Mouse (Mus musculus): ENCODE results near the gene E030025P04Rik. TPM values are rescaled to one million over a fixed set of nuclear protein-coding genes. Genes with fewer than 3 reads are reported as not detected.

E030025P04Rik gene
- polyA plus RNA-seq, 1 experiment from 2014 or later: not detected

DNA sequence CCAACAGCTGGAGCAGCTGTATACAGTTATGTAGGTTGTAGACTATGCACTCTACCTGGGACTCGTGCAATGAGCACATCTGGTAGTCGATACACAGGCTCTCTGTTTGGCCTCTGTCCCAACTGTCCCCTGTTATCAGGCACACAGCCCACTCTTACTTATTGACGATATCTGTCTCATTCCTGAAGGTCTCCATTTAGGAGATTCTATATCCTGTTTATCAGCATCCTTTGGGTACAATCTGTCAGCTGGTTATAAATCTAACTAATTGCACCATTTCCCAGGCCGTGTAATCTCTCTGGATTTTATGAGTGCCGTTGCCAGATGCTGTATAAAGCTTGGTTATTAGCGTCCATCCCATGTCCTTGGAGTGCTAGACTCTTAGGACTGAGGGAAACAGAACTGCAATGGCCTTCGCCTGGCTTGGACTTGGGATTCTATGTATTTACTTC, 747 bp upstream of the E030025P04Rik start:
- ATAC-seq: no peak
- Histone ChIP-seq H3K9me3 (no peaks in the 10 kb centered on the region), H3K4me3 (replicated peaks) (no peak overlapping the region), H3K9ac (replicated peaks) (no peak overlapping the region), H3K27ac (no peak overlapping the region), H3K27me3 (no peaks in the 10 kb centered on the region), H3K36me3 (no peaks in the 10 kb centered on the region), H3K4me2 (replicated peaks) (no peak overlapping the region), H3K4me1 (replicated peaks) (no peaks in the 10 kb centered on the region)
- WGBS: 81% methylated on average over 7 of the region's 7 CpGs

GRCm38 (mm10) chr11:109126482-109126881, 17.7 kb downstream of the E030025P04Rik start:
- H3K36me3 ChIP-seq: no peaks in the 10 kb centered on the region
- WGBS: 84% methylated on average over 7 of the region's 7 CpGs
- H3K9me3 ChIP-seq: no peaks in the 10 kb centered on the region
- H3K4me1 ChIP-seq (replicated peaks): no peaks in the 10 kb centered on the region
- no peak overlapping the region for H3K4me2 ChIP-seq (replicated peaks)
- no peaks in the 10 kb centered on the region for H3K27me3 ChIP-seq
- H3K9ac ChIP-seq (replicated peaks): no peak overlapping the region
- H3K4me3 ChIP-seq (replicated peaks): no peak overlapping the region
- no peak for ATAC-seq
- H3K27ac ChIP-seq: no peak overlapping the region

- H3K27me3 ChIP-seq: no peaks in the 10 kb centered on the region
- H3K4me2 ChIP-seq (replicated peaks): no peak overlapping the region
- no peaks in the 10 kb centered on the region for H3K36me3 ChIP-seq
- no peak overlapping the region for H3K27ac ChIP-seq
- H3K9me3 ChIP-seq: no peaks in the 10 kb centered on the region
- no peaks in the 10 kb centered on the region for H3K4me1 ChIP-seq (replicated peaks)
- H3K4me3 ChIP-seq (replicated peaks): no peak overlapping the region
- ATAC-seq: no peak
- no peak overlapping the region for H3K9ac ChIP-seq (replicated peaks)
- 78% methylated on average over 5 of the region's 5 CpGs for WGBS
These were observed 18.7 kb downstream of the E030025P04Rik start for GRCm38 (mm10) chr11:109125451-109125850.

DNA sequence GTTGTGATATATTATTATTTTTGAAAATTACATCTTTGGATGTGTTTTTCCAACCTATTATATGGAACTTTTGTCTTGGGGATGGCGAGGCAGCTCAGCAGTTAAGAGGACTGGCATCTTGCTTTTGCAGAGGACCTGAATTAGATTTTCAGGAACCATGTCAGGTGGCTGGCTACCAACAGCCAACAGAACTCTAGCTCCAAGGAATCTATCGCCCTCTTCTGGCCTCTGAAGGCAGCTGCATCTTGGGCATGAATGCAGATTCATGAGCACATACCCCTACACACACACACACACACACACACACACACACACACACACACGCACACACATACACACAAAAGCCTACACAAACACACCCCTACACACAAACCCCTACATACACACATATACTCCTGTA, 19.9 kb downstream of the E030025P04Rik start:
- 53% methylated on average over 3 of the region's 3 CpGs for WGBS
- H3K4me1 ChIP-seq (replicated peaks): no peaks in the 10 kb centered on the region
- H3K27ac ChIP-seq: no peak overlapping the region
- H3K9ac ChIP-seq (replicated peaks): no peak overlapping the region
- no peaks in the 10 kb centered on the region for H3K36me3 ChIP-seq
- H3K9me3 ChIP-seq: no peaks in the 10 kb centered on the region
- no peak overlapping the region for H3K4me2 ChIP-seq (replicated peaks)
- no peak for ATAC-seq
- H3K27me3 ChIP-seq: no peaks in the 10 kb centered on the region
- no peak overlapping the region for H3K4me3 ChIP-seq (replicated peaks)

DNA sequence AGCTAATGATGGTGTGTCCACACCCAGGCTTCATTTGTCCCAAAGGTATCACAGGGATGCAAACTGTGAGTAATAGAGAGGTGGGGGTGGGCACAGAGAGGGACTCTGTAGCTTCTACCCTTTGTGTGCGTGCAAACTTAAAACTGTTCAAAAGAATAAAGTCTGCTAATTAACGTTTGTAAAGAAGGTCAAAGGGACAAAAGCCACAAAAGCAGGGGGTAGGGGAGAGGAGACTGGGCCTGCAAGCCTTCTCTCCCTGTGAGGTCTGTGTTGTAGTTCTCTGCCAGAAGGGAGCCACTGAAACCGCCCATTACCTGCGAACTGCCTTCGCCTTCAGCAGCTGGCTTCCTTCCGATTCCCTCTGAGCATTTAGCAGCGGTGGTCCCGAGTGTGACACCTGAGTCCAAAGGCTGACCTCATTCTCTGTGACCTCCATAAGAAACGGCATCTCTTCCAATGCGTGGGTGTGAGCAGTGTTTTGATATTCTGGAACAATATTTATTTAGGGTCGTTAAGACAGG, 34.3 kb downstream of the E030025P04Rik start:
- no peak for ATAC-seq
- Histone ChIP-seq H3K27ac (no peak overlapping the region), H3K4me1 (replicated peaks) (peaks cover 43% of the 10 kb centered on the region), H3K4me3 (replicated peaks) (no peak overlapping the region), H3K9ac (replicated peaks) (no peak overlapping the region), H3K4me2 (replicated peaks) (no peak overlapping the region), H3K36me3 (no peaks in the 10 kb centered on the region), H3K27me3 (no peaks in the 10 kb centered on the region), H3K9me3 (no peaks in the 10 kb centered on the region)
- WGBS: 24% methylated on average over 11 of the region's 11 CpGs

- peaks cover 43% of the 10 kb centered on the region for H3K4me1 ChIP-seq (replicated peaks)
- no peaks in the 10 kb centered on the region for H3K9me3 ChIP-seq
- H3K9ac ChIP-seq (replicated peaks): no peak overlapping the region
- no peak overlapping the region for H3K4me3 ChIP-seq (replicated peaks)
- no peak overlapping the region for H3K4me2 ChIP-seq (replicated peaks)
- ATAC-seq: no peak
- H3K27me3 ChIP-seq: no peaks in the 10 kb centered on the region
- no peak overlapping the region for H3K27ac ChIP-seq
- no peaks in the 10 kb centered on the region for H3K36me3 ChIP-seq
These were observed 35.1 kb downstream of the E030025P04Rik start for GRCm38 (mm10) chr11:109109056-109109455.

DNA sequence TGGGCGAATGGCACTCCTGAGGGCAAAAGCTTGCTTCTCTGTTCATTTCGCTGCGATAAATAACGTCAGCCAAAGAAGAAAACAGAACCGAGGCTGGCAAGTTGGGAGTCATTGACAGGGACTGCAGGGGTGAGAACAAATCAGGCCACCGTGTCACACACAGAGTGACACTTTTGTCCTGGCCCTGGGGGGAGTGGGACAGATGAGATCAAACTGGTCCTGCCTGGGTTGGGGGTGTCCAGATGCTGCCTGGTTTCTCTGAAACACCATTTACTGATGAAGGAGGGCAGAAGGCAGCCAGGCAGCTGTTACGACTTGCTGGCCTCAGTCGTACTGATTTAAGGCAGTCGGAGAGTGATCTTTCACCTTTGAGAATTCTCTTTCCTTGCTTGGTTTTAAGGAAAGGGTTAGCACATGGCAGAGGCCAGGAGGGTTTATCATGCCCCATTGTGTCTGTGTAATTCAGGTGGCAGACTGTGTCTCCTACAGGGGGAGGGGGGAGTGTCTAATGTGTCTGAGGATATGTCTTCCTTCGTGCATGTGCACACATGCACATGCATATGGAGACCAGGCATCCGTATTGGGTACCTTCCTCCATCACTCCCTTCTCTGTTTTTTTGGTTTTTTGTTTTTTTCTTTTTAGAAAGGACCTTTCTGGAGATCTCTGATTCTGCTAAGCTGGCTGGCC, 36.5 kb downstream of the E030025P04Rik start:
- Histone ChIP-seq H3K9me3 (no peaks in the 10 kb centered on the region), H3K9ac (replicated peaks) (0 out of 2 replicates have a peak overlapping the region, but pooled peaks have one; percentile 28), H3K4me1 (replicated peaks) (peaks cover 43% of the 10 kb centered on the region), H3K27ac (peak overlapping the region; percentile 74), H3K27me3 (no peaks in the 10 kb centered on the region), H3K4me3 (replicated peaks) (no peak overlapping the region), H3K4me2 (replicated peaks) (peak overlapping the region; percentile 17; the same call in 1 of the 2 replicates), H3K36me3 (no peaks in the 10 kb centered on the region)
- WGBS: 27% methylated on average over 11 of the region's 11 CpGs
- peak; percentile 44; the same call in 1 of the 2 replicates for ATAC-seq

GRCm38 (mm10) chr11:109106751-109107150, 37.4 kb downstream of the E030025P04Rik start:
- H3K4me3 ChIP-seq (replicated peaks): no peak overlapping the region
- WGBS: 5% methylated on average over 8 of the region's 8 CpGs
- H3K36me3 ChIP-seq: no peaks in the 10 kb centered on the region
- H3K4me1 ChIP-seq (replicated peaks): peaks cover 43% of the 10 kb centered on the region
- no peaks in the 10 kb centered on the region for H3K9me3 ChIP-seq
- H3K4me2 ChIP-seq (replicated peaks): 0 out of 2 replicates have a peak overlapping the region, but pooled peaks have one; percentile 17
- peak; percentile 83 for ATAC-seq
- H3K27ac ChIP-seq: peak overlapping the region; percentile 74
- no peak overlapping the region; the same call in 1 of the 2 replicates for H3K9ac ChIP-seq (replicated peaks)
- H3K27me3 ChIP-seq: no peaks in the 10 kb centered on the region

- WGBS: 41% methylated on average over 5 of the region's 5 CpGs
- ATAC-seq: 0 out of 2 replicates have a peak, but pooled peaks have one; percentile 15
- H3K4me3 ChIP-seq (replicated peaks): no peak overlapping the region
- peaks cover 43% of the 10 kb centered on the region for H3K4me1 ChIP-seq (replicated peaks)
- H3K9ac ChIP-seq (replicated peaks): no peak overlapping the region
- peak overlapping the region; percentile 61 for H3K27ac ChIP-seq
- no peaks in the 10 kb centered on the region for H3K36me3 ChIP-seq
- H3K27me3 ChIP-seq: no peaks in the 10 kb centered on the region
- no peak overlapping the region for H3K4me2 ChIP-seq (replicated peaks)
- no peaks in the 10 kb centered on the region for H3K9me3 ChIP-seq
These were observed 38.0 kb downstream of the E030025P04Rik start for GRCm38 (mm10) chr11:109106181-109106580.

DNA sequence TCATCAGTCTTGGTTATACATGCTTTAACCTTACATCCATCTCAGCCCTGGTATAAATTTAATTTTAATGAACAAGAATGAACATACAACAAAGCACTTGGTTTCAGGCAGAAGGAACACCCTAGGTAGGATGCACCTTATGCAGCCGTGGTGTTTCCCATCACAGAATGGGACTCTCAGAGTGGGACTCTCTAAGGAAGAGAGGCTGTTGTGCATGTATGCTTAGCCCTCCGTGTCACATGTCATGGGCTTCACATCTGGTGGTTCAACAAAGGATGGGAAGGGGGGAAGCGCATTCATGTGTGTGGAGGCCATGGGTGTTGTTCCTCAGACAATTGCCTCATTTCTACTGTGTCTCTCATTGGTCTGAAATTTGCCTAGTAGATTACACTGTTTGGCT, 40.8 kb downstream of the E030025P04Rik start:
- no peaks in the 10 kb centered on the region for H3K36me3 ChIP-seq
- no peaks in the 10 kb centered on the region for H3K9me3 ChIP-seq
- H3K4me2 ChIP-seq (replicated peaks): no peak overlapping the region
- no peak overlapping the region for H3K9ac ChIP-seq (replicated peaks)
- no peaks in the 10 kb centered on the region for H3K27me3 ChIP-seq
- no peak for ATAC-seq
- no peak overlapping the region for H3K27ac ChIP-seq
- H3K4me3 ChIP-seq (replicated peaks): no peak overlapping the region
- H3K4me1 ChIP-seq (replicated peaks): peaks cover 41% of the 10 kb centered on the region
- 95% methylated on average over 3 of the region's 3 CpGs for WGBS

DNA sequence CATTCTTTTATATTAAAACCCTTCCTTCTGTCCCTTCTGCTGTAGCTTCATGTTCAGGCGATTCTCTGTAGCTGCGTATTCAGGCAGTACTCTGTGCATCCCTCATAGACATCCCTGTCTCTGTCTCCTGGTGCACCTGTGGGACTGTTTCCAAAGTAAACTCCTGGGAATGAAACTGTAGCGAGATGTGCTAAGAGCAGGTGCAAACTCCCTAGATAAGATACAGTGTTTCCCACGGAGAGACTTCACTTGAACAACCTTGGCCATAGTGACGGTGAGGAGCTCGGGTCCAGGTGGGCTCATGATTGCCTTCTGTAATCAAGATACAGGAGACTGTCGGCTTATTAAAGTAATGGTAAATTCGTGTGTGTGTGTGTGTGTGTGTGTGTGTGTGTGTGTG, 41.5 kb downstream of the E030025P04Rik start:
- no peak overlapping the region for H3K4me3 ChIP-seq (replicated peaks)
- no peak for ATAC-seq
- no peaks in the 10 kb centered on the region for H3K27me3 ChIP-seq
- H3K9me3 ChIP-seq: no peaks in the 10 kb centered on the region
- H3K4me1 ChIP-seq (replicated peaks): peaks cover 41% of the 10 kb centered on the region
- H3K36me3 ChIP-seq: no peaks in the 10 kb centered on the region
- H3K27ac ChIP-seq: no peak overlapping the region
- no peak overlapping the region for H3K9ac ChIP-seq (replicated peaks)
- whole genome bisulfite sequencing: 93% methylated on average over 8 of the region's 8 CpGs
- no peak overlapping the region for H3K4me2 ChIP-seq (replicated peaks)

DNA sequence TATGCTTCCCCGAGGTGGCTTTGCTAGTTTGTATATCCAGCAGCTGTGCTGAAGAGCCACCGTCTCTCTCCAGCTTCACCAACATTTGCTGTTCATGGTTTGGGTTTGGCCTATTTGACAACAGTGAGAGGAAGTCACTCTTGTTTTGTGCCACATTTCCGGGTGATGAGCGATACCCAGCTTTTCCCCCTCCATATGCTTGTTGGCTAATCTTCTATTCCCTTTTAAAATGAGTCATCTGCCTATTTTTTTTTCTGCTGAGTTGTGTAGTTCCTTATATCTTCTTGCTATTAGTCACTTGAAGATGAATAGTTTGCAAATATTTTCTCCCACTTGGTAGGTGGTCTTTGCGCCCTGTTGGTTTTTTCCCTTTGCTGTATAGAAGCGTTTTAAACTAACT, 43.9 kb downstream of the E030025P04Rik start:
- Histone ChIP-seq H3K9ac (replicated peaks) (no peak overlapping the region), H3K36me3 (no peaks in the 10 kb centered on the region), H3K4me1 (replicated peaks) (peaks cover 17% of the 10 kb centered on the region), H3K27me3 (no peaks in the 10 kb centered on the region), H3K4me2 (replicated peaks) (no peak overlapping the region), H3K9me3 (no peaks in the 10 kb centered on the region), H3K4me3 (replicated peaks) (no peak overlapping the region), H3K27ac (no peak overlapping the region)
- 90% methylated on average over 6 of the region's 6 CpGs for WGBS
- no peak for ATAC-seq
